Mouse (Mus musculus): ENCODE data around the gene Apol7e. TPM values are rescaled to one million over a fixed set of nuclear protein-coding genes. Genes with fewer than 3 reads are reported as not detected.
"Not testable (repeated sequence)": the region's sequence is repeated elsewhere in the genome, so short reads cannot be mapped to it uniquely, and the experiment has no call there.

Apol7e gene
- polyA plus RNA-seq, 1 experiment from 2014 or later: not detected

- not testable (repeated sequence) for H3K4me1 ChIP-seq (ENCODE audit: insufficient read depth); H3K4me2 ChIP-seq; H3K27ac ChIP-seq (ENCODE audit: low read depth); H3K4me3 ChIP-seq (ENCODE audit: low read depth, low read length); H3K9ac ChIP-seq; H3K27me3 ChIP-seq (ENCODE audit: insufficient read depth, low read length); ATAC-seq (ENCODE audit: insufficient read depth); H3K36me3 ChIP-seq (ENCODE audit: insufficient read depth); H3K9me3 ChIP-seq (ENCODE audit: low read depth, low read length)
- TF ChIP-seq CTCF (IDR thresholded peaks at IDR 0.05; ENCODE audit: low read depth): peak; percentile 61
- peak; percentile 33 for DNase-seq
- 0% methylated on average over 3 of the region's 3 CpGs for WGBS
Measured at GRCm38 (mm10) chr15:77727139-77727538, 28.5 kb downstream of the Apol7e start.

- H3K4me3 ChIP-seq (ENCODE audit: low read depth, low read length); H3K27me3 ChIP-seq (ENCODE audit: insufficient read depth, low read length); H3K9me3 ChIP-seq (ENCODE audit: low read depth, low read length); H3K4me2 ChIP-seq; DNase-seq; ATAC-seq (ENCODE audit: insufficient read depth); H3K27ac ChIP-seq (ENCODE audit: low read depth); H3K9ac ChIP-seq; H3K36me3 ChIP-seq (ENCODE audit: insufficient read depth); H3K4me1 ChIP-seq (ENCODE audit: insufficient read depth): not testable (repeated sequence)
- 73% methylated on average over 3 of the region's 3 CpGs for WGBS
Measured at GRCm38 (mm10) chr15:77727745-77728144, 29.1 kb downstream of the Apol7e start.

- 83% methylated on average over 1 of the region's 4 CpGs for WGBS
- not testable (repeated sequence) for ATAC-seq (ENCODE audit: insufficient read depth); H3K27ac ChIP-seq (ENCODE audit: low read depth)
Measured at GRCm38 (mm10) chr15:77728739-77729138, 30.1 kb downstream of the Apol7e start, which contains the start of gene Apol9b. TSS of gene Apol9b (plus strand) at chr15:77729039.

GRCm38 (mm10) chr15:77731605-77732004 is 32.9 kb downstream of the Apol7e start:
- Histone ChIP-seq H3K4me3 (ENCODE audit: low read depth, low read length) (no peak overlapping the region), H3K9me3 (ENCODE audit: low read depth, low read length) (no peaks in the 10 kb centered on the region), H3K4me1 (ENCODE audit: insufficient read depth) (no peaks in the 10 kb centered on the region), H3K9ac (no peak overlapping the region), H3K27ac (ENCODE audit: low read depth) (no peak overlapping the region), H3K4me2 (no peak overlapping the region), H3K36me3 (ENCODE audit: insufficient read depth) (no peaks in the 10 kb centered on the region), H3K27me3 (ENCODE audit: insufficient read depth, low read length) (no peaks in the 10 kb centered on the region)
- TF ChIP-seq CTCF (IDR thresholded peaks at IDR 0.05; ENCODE audit: low read depth): no peak
- ATAC-seq (ENCODE audit: insufficient read depth) (no peak), DNase-seq (no peak)
- 89% methylated on average over 5 of the region's 5 CpGs for WGBS

More at GRCm38 (mm10) chr15:77728739-77729138, 30.1 kb downstream of the Apol7e start, which contains the start of gene Apol9b:
- H3K9ac ChIP-seq; H3K4me2 ChIP-seq; H3K36me3 ChIP-seq (ENCODE audit: insufficient read depth); H3K27me3 ChIP-seq (ENCODE audit: insufficient read depth, low read length); H3K9me3 ChIP-seq (ENCODE audit: low read depth, low read length); H3K4me3 ChIP-seq (ENCODE audit: low read depth, low read length); H3K4me1 ChIP-seq (ENCODE audit: insufficient read depth); DNase-seq: not testable (repeated sequence)

GRCm38 (mm10) chr15:77732851-77733250 is 34.2 kb downstream of the Apol7e start:
- H3K4me3 ChIP-seq (ENCODE audit: low read depth, low read length); H3K36me3 ChIP-seq (ENCODE audit: insufficient read depth); H3K4me2 ChIP-seq; H3K9ac ChIP-seq; H3K4me1 ChIP-seq (ENCODE audit: insufficient read depth); H3K27me3 ChIP-seq (ENCODE audit: insufficient read depth, low read length); DNase-seq; H3K27ac ChIP-seq (ENCODE audit: low read depth); H3K9me3 ChIP-seq (ENCODE audit: low read depth, low read length); ATAC-seq (ENCODE audit: insufficient read depth): not testable (repeated sequence)
- WGBS: 67% methylated on average over 10 of the region's 10 CpGs

GRCm38 (mm10) chr15:77733380-77733779 is 34.7 kb downstream of the Apol7e start:
- H3K9me3 ChIP-seq (ENCODE audit: low read depth, low read length); H3K4me1 ChIP-seq (ENCODE audit: insufficient read depth); H3K4me2 ChIP-seq; H3K27ac ChIP-seq (ENCODE audit: low read depth); H3K27me3 ChIP-seq (ENCODE audit: insufficient read depth, low read length); H3K9ac ChIP-seq; H3K36me3 ChIP-seq (ENCODE audit: insufficient read depth); ATAC-seq (ENCODE audit: insufficient read depth); H3K4me3 ChIP-seq (ENCODE audit: low read depth, low read length): not testable (repeated sequence)
- WGBS: 49% methylated on average over 8 of the region's 8 CpGs
- DNase-seq: peak; percentile 40

- H3K27me3 ChIP-seq (ENCODE audit: insufficient read depth, low read length); H3K36me3 ChIP-seq (ENCODE audit: insufficient read depth); H3K27ac ChIP-seq (ENCODE audit: low read depth); H3K4me3 ChIP-seq (ENCODE audit: low read depth, low read length); H3K4me2 ChIP-seq; H3K4me1 ChIP-seq (ENCODE audit: insufficient read depth); DNase-seq; ATAC-seq (ENCODE audit: insufficient read depth); H3K9ac ChIP-seq; H3K9me3 ChIP-seq (ENCODE audit: low read depth, low read length): not testable (repeated sequence)
- 40% methylated on average over 4 of the region's 4 CpGs for WGBS
Measured at GRCm38 (mm10) chr15:77733903-77734302, 35.2 kb downstream of the Apol7e start.

Measured in lung, embryonic 14.5 days (tissue).